Mouse (Mus musculus) G1E-ER4 (cell line): ENCODE results near the gene Nrbf2. TPM values are rescaled to one million over a fixed set of nuclear protein-coding genes. Genes with fewer than 3 reads are reported as not detected.

Experiments
- GATA1 ChIP-seq: IDR thresholded peaks from one replicate; pipeline ENCODE4 v1.8.0; 2012; ENCODE audit warnings: low read length, inconsistent platforms
- polyA plus RNA-seq: library from polyadenylated mRNA; stranded (reverse); fragments of >175 nt; gene quantifications from 2 replicates; pipeline ENCODE4 v1.2.3, GENCODE M21; 2012

Nrbf2 gene
- polyA plus RNA-seq, 1 experiment: 74.7 TPM

GRCm38 (mm10) chr10:67249486-67249885 lies 35.6 kb downstream of the Nrbf2 start:
- TF ChIP-seq GATA1: no peak

- TF ChIP-seq GATA1: no peak
Measured at GRCm38 (mm10) chr10:67247145-67247544, 38.0 kb downstream of the Nrbf2 start.

- TF ChIP-seq GATA1: no peak
Measured at GRCm38 (mm10) chr10:67230439-67230838, 54.7 kb downstream of the Nrbf2 start.

GRCm38 (mm10) chr10:67226543-67226942 lies 58.6 kb downstream of the Nrbf2 start:
- no peak for TF ChIP-seq GATA1

- no peak for TF ChIP-seq GATA1
Measured at GRCm38 (mm10) chr10:67226109-67226508, 59.0 kb downstream of the Nrbf2 start.

- no peak for TF ChIP-seq GATA1
Measured at GRCm38 (mm10) chr10:67225528-67225927, 59.6 kb downstream of the Nrbf2 start.

GRCm38 (mm10) chr10:67223942-67224341 lies 61.2 kb downstream of the Nrbf2 start:
- TF ChIP-seq GATA1: no peak

- peak; percentile 27 for TF ChIP-seq GATA1
Measured at GRCm38 (mm10) chr10:67221284-67221683, 63.8 kb downstream of the Nrbf2 start.

GRCm38 (mm10) chr10:67220251-67220650 lies 64.9 kb downstream of the Nrbf2 start:
- TF ChIP-seq GATA1: no peak

GRCm38 (mm10) chr10:67218873-67219565 lies 66.1 kb downstream of the Nrbf2 start:
- TF ChIP-seq GATA1: no peak

GRCm38 (mm10) chr10:67216872-67217271 lies 68.2 kb downstream of the Nrbf2 start:
- no peak for TF ChIP-seq GATA1

Other genes starting within 250 kb of the Nrbf2 start
- 9.5 and 10.3 TPM in 2 replicates for gene Jmjd1c, start 189.2 kb downstream of the Nrbf2 start, polyA plus RNA-seq
- 1.3 and 1.5 TPM in 2 replicates for gene Reep3, start 188.4 kb downstream of the Nrbf2 start, polyA plus RNA-seq